Mouse (Mus musculus): ENCODE measurements around the gene Map4k4.

The Map4k4 gene

GRCm38 (mm10) chr1:39901063-39901811 lies 524 bp downstream of the Map4k4 start:
- DNase-seq, result peak; percentile 74

DNA sequence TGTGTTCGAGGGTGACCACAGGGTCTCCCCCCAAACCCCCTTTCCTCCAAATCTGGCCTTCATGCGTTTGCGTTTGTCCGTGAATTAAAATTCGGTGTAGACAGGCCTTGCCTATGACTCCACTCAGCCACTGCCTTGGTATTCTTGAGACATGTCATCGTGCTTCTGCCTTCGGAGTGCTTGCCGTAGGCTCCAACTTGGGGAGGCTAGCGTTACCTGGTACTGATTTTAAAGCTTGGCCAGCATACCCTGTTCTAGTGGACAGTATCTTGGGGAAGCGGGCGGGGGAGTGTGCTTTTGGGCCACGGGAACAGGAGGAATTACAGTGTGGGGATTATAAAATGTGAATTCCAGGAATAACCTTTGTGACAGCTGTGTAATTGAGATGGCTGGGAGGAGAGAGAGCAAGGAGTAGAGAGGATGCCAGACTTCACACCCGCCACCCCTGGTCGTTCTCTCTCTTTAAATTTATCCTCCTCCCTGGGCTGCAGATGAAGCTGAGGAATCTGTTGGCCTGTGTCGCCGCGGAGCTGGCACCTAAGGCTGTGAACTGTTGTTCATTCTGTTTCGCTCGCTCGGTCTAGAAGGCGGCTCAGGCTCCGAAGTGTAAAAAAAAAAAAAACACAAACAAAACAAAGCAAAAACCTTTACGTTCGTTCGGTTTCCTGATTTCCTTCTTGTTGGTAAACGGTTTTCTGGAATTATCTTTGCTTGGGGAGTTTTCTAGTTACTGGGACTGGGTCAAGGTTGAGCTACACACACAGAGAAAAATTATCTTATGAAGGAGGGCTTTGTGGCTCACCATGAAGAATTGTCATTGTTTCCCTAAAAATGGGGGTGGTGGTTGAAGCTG lies 1.4 kb downstream of the Map4k4 start:
- DNase-seq, result peak; percentile 65

GRCm38 (mm10) chr1:39902704-39903151 lies 2.0 kb downstream of the Map4k4 start:
- DNase-seq, result peak; percentile 72

DNA sequence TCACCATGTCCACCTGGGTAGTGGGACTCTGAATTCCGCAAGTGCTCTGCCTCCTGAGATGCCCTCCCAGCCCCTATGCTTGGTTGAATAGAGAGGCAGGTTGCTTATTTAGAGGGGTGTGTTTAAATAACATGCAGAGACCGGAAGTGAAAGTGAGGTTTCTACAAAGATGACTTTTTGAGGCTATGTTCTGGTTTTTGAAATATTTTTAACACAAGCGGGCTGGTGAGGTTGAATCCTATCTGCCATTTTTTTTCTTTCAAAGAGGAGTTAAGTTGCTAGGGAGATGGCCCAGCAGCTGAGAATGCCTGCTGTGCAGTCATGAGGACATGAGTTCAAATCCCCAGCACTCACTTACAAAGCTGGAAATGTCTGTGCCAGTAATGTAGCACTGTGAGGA lies 4.0 kb downstream of the Map4k4 start:
- no peak for DNase-seq

DNA sequence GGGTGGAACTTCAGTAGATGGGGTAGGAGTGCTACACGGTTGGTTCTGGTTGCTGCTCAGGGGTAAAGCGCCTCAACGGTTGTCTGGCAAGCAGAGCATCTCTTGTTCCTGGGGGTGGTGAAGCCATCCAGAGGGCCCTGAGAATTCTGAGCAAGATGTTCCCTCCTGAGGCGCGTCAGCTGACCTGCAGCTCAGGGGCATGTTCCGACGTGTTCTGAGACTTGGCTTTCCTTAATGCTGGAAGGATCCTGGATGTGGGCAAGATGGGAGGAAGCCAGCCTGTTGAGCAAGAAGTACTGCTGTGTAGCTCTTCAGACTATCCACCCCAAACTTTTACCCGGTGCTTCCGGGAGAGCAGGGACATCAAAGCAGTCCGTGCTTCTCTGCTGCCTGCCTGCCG lies 6.2 kb downstream of the Map4k4 start:
- no peak for DNase-seq

GRCm38 (mm10) chr1:39908976-39909375 lies 8.3 kb downstream of the Map4k4 start:
- no peak for DNase-seq

GRCm38 (mm10) chr1:39911446-39911845 lies 10.7 kb downstream of the Map4k4 start:
- peak; percentile 38 for DNase-seq

GRCm38 (mm10) chr1:39913256-39913655 lies 12.5 kb downstream of the Map4k4 start:
- DNase-seq, result no peak

DNA sequence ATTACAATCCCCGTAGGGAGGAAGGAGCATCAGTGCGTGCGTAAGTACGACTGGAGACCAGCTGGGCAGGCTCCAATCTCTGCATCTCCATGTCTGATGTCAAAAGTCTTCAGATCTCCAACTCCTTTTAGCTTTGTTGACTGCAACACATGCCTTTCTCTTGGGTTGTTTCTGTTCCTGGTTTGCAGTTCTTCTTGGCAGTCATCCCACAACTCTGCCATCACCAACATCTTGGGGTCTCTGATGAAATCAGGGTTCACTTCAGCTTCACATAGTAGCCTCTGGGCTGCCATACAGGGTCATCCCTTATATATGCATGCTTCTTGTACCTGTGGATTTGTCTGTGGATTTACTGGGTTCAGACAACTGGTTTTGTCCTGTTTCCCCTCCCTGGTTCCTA lies 15.4 kb downstream of the Map4k4 start:
- no peak for DNase-seq

DNA sequence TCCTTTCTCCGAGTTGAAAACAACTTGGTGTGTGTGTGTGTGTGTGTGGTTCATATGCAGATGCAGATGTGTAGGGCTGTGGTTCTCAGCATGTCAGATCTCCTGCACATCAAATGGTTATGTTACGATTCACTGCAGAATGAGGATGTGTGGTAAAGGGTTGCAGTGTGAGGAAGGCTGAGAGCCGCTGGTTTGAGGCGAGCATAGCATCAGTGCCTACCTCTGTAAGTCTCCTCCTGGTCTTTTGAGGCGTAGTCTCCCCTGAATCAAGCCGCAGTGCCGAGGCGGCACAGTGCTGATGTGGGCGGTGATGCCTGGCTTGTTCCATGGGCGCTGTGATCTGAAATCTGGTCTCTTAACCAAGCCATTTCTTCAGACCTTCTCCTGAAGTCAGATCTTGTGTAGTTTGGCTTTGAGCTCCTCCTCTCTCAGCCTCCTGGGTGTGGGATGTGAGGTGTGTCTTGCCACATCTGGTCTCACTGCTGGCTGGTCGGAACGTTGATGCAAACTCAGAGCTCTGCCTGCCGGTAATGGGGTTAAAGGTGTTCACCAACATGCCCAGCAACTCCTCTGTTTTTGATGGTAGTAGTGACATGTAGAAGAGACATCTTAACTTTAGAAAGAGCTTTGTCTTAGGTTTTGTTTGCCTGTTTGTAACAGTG lies 17.3 kb downstream of the Map4k4 start:
- no peak for DNase-seq

DNA sequence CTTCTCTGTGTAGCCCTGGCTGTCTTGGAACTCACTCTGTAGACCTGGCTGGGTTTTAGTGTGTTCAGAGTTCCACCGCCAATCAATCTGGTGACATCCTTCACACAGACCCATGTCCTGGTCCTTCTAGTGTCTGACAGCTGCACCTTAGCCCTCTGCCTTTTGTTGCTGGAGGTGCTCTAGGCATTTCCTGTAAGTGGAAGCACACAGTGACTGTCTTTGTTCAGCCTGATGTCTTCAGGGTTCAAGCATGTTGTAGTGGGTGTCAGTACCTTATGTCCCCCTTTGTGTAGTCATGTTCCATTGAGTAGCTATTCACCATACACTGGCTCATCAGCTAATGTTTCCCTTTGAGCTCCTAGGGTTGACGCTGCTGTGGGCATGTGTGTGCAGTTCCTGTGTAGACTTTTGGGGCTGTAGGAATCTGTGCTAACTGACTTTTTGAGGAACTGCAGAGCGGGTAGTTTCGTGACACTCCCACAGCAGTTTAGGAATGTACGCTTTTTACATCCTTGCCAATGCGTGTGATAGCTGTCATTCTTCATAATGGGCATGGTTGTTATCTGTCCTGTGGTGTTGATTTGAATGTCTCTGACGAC lies 17.9 kb downstream of the Map4k4 start:
- DNase-seq, result no peak

GRCm38 (mm10) chr1:39920616-39921015 lies 19.9 kb downstream of the Map4k4 start:
- no peak for DNase-seq

DNA sequence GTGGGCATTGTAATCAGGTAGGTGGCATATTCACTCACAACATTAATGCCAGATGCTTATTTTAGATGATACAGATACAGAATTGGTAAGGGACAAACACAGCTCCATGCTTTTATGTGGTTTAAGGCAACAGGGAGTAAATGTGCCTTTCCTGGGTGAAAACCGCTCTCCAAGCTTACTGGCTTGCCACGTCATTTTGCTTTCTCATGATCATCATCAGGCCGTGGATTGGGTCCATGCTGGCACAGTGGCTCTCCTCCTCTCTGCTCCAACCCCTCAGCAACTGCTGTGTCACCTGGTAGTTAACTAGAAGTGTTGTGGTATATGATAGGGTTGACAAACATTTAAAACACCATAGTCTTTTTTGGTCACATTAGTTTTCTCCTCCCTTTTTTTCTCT lies 21.3 kb downstream of the Map4k4 start:
- no peak for DNase-seq

- no peak for DNase-seq
These were observed 22.0 kb downstream of the Map4k4 start for GRCm38 (mm10) chr1:39922714-39923113.

- DNase-seq, result no peak
These were observed 23.0 kb downstream of the Map4k4 start for GRCm38 (mm10) chr1:39923395-39924337.

- DNase-seq, result no peak
These were observed 30.3 kb downstream of the Map4k4 start for GRCm38 (mm10) chr1:39931055-39931454.

DNA sequence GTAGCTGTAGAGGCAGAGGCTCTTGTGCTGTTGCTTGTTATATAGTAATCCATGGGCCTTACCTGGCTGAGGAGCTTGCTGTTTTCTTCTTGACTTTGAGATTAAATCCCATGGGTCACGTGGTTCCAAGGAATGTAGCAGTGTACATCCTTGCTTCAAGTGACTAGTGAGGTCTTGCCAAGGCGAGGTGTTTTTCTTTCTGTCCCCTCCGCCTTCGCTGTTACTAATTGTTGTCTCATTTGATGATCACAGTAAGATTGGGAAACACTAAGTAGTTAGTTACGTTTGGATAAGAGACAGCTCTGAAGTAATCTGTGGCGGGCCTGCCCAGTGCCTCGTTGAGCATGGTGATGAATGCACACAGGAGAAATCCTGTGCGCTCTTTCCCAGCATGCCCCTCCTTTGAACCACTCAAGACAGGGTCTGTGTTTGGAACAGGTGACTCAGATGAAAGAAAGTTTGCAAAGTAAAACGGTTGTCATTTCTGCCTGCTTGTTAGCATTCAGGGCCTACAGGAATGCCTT lies 31.6 kb downstream of the Map4k4 start:
- no peak for DNase-seq

DNA sequence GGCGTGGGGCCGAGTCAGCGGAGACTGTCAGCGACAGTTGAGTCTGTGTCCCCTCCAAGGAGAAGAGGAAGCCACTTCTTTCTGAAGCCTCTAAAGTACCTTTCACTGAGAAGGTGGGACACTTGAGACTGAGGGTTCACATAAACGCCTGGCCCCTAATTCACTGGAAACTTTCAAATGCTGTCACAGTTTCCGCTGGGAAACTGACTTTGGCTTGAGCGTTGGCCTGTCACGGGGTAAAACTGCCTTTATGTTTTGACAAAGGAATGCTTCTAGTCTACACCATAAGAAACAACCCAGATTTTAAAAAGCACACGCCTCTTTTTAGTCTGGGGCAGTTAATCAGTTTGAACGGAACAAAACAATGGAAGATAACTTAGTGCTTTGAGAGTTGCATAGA lies 32.2 kb downstream of the Map4k4 start:
- DNase-seq, result no peak

GRCm38 (mm10) chr1:39934954-39935353 lies 34.2 kb downstream of the Map4k4 start:
- no peak for DNase-seq

DNA sequence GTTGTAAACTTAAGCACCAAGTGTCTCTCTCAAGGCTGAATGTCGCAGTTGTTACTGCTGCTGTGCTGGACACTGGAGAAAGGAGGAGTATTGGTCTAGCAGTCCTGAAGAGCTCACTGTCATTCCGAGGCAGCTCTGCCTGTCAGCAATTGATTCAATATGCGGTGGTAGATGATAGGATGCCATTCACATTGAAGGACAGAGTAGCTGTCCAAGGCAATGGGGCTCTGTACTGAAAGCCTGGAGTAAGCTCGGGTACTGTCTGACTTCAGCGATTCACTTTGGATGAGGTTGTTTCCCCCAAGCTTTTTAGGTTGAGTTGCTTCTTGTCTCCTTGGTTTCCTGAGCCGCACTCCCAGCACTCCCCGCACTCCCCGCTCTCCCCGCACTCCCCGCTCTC lies 34.9 kb downstream of the Map4k4 start:
- no peak for DNase-seq

DNA sequence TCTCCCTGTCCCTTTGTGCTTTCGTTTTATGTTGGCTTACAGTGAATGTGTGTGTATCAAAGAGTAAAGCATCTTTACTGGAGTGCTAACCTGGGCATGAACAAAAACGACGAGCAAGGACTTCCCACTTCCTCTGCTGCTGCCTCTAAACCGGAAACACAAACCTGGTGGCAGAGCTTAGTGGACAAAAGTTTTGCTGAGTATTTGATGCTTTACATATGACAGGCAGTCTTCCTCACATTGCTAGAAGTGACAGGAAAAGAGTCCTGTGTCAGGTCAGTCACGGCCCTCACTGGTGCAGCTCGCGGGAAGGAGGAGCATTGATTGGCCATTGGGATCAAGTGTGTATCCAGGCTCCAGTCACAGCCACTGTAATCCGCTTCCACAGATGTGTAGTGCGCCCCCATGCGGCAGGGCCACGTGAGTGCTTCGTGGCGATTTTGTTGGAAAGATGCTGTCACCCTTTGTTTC lies 35.7 kb downstream of the Map4k4 start:
- DNase-seq, result peak; percentile 82

DNA sequence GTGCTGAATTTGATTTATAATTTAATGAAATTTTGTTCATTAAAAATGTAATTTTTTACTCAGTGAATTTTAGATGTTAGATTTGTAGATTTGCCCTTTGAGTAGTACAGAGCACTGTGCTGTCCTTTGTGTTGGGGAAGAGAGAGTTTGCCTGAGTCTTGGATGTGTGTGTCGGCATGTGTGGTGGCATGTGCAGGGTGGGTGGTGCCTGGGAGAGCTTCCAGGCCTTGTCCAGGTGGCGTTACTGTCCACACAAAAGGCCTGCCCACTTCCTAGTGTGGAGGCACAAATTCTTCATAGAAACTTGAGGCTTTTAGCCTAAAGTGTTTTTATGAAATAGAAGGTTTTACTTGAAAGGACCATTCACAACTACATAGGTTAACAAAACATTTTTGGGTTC lies 36.2 kb downstream of the Map4k4 start:
- DNase-seq, result no peak
